Mouse (Mus musculus): ENCODE measurements around the gene Mettl27. TPM values are rescaled to one million over a fixed set of nuclear protein-coding genes. Genes with fewer than 3 reads are reported as not detected.

Mettl27 gene
- polyA plus RNA-seq, 1 experiment: 23.2 TPM

GRCm38 (mm10) chr5:134946063-134946856 lies 14.1 kb downstream of the Mettl27 start:
- Histone ChIP-seq H3K4me3 (replicated peaks; ENCODE audit: extremely low read depth, low read depth, low read length) (peak overlapping the region; percentile 40), H3K4me1 (ENCODE audit: control insufficient read depth, insufficient read depth, low read length) (peaks cover 6% of the 10 kb centered on the region; the same call in 1 of the 2 replicates)

GRCm38 (mm10) chr5:134946857-134947255 lies 14.7 kb downstream of the Mettl27 start, which contains the start of gene Cldn4:
TSS of gene Cldn4 (minus strand) at chr5:134946934.
- peak within 1 kb of the TSS; percentile 40 for H3K4me3 ChIP-seq (replicated peaks; ENCODE audit: extremely low read depth, low read depth, low read length)
- peak; percentile 39 for DNase-seq
- TF ChIP-seq POLR2A (IDR thresholded peaks at IDR 0.05; ENCODE audit: borderline replicate concordance, extremely low read depth, low read depth, low read length): peak; percentile 45; the same call in 1 of the 2 replicates
- no peak for TF ChIP-seq CTCF (IDR thresholded peaks at IDR 0.05; ENCODE audit: insufficient read depth, low read length)
- WGBS: 45% methylated on average over 11 of the region's 11 CpGs
- H3K4me1 ChIP-seq (ENCODE audit: control insufficient read depth, insufficient read depth, low read length): peaks cover 10% of the 10 kb centered on the region

More at GRCm38 (mm10) chr5:134946063-134946856, 14.1 kb downstream of the Mettl27 start:
- TF ChIP-seq CTCF (IDR thresholded peaks at IDR 0.05; ENCODE audit: insufficient read depth, low read length): no peak
- TF ChIP-seq POLR2A (IDR thresholded peaks at IDR 0.05; ENCODE audit: borderline replicate concordance, extremely low read depth, low read depth, low read length): no peak
- WGBS: 51% methylated on average over 43 of the region's 43 CpGs
- DNase-seq: no peak

GRCm38 (mm10) chr5:134947420-134948084 lies 15.4 kb downstream of the Mettl27 start:
- no peak for DNase-seq
- H3K4me3 ChIP-seq (replicated peaks; ENCODE audit: extremely low read depth, low read depth, low read length): no peak overlapping the region
- WGBS: 38% methylated on average over 5 of the region's 5 CpGs
- H3K4me1 ChIP-seq (ENCODE audit: control insufficient read depth, insufficient read depth, low read length): peaks cover 10% of the 10 kb centered on the region
- no peak for TF ChIP-seq POLR2A (IDR thresholded peaks at IDR 0.05; ENCODE audit: borderline replicate concordance, extremely low read depth, low read depth, low read length)
- no peak for TF ChIP-seq CTCF (IDR thresholded peaks at IDR 0.05; ENCODE audit: insufficient read depth, low read length)

GRCm38 (mm10) chr5:134948085-134948439 lies 15.9 kb downstream of the Mettl27 start:
- no peak for DNase-seq
- no peak for TF ChIP-seq POLR2A (IDR thresholded peaks at IDR 0.05; ENCODE audit: borderline replicate concordance, extremely low read depth, low read depth, low read length)
- TF ChIP-seq CTCF (IDR thresholded peaks at IDR 0.05; ENCODE audit: insufficient read depth, low read length): no peak
- Histone ChIP-seq H3K4me1 (ENCODE audit: control insufficient read depth, insufficient read depth, low read length) (peaks cover 10% of the 10 kb centered on the region), H3K4me3 (replicated peaks; ENCODE audit: extremely low read depth, low read depth, low read length) (no peak overlapping the region)
- WGBS: 44% methylated on average over 4 of the region's 4 CpGs

- WGBS: 5% methylated on average over 19 of the region's 19 CpGs
- TF ChIP-seq POLR2A (IDR thresholded peaks at IDR 0.05; ENCODE audit: borderline replicate concordance, extremely low read depth, low read depth, low read length) (no peak), CTCF (IDR thresholded peaks at IDR 0.05; ENCODE audit: insufficient read depth, low read length) (no peak)
- Histone ChIP-seq H3K4me1 (ENCODE audit: control insufficient read depth, insufficient read depth, low read length) (peaks cover 10% of the 10 kb centered on the region), H3K4me3 (replicated peaks; ENCODE audit: extremely low read depth, low read depth, low read length) (peak overlapping the region; percentile 2)
- DNase-seq: no peak
These were observed 19.1 kb downstream of the Mettl27 start for GRCm38 (mm10) chr5:134951053-134951884.

GRCm38 (mm10) chr5:134955491-134955890 lies 23.3 kb downstream of the Mettl27 start:
- Histone ChIP-seq H3K4me3 (replicated peaks; ENCODE audit: extremely low read depth, low read depth, low read length) (no peak overlapping the region), H3K4me1 (ENCODE audit: control insufficient read depth, insufficient read depth, low read length) (peaks cover 6% of the 10 kb centered on the region)
- TF ChIP-seq CTCF (IDR thresholded peaks at IDR 0.05; ENCODE audit: insufficient read depth, low read length) (no peak), POLR2A (IDR thresholded peaks at IDR 0.05; ENCODE audit: borderline replicate concordance, extremely low read depth, low read depth, low read length) (no peak)
- 40% methylated on average over 5 of the region's 5 CpGs for WGBS
- DNase-seq: no peak

- Histone ChIP-seq H3K4me1 (ENCODE audit: control insufficient read depth, insufficient read depth, low read length) (peaks cover 2% of the 10 kb centered on the region; the same call in 1 of the 2 replicates), H3K4me3 (replicated peaks; ENCODE audit: extremely low read depth, low read depth, low read length) (no peak overlapping the region)
- DNase-seq: no peak
- 64% methylated on average over 7 of the region's 7 CpGs for WGBS
- TF ChIP-seq POLR2A (IDR thresholded peaks at IDR 0.05; ENCODE audit: borderline replicate concordance, extremely low read depth, low read depth, low read length) (no peak), CTCF (IDR thresholded peaks at IDR 0.05; ENCODE audit: insufficient read depth, low read length) (no peak)
These were observed 26.9 kb downstream of the Mettl27 start for GRCm38 (mm10) chr5:134959114-134959513.

GRCm38 (mm10) chr5:134960430-134960829 lies 28.3 kb downstream of the Mettl27 start:
- H3K4me3 ChIP-seq (replicated peaks; ENCODE audit: extremely low read depth, low read depth, low read length): no peak overlapping the region
- peaks cover 2% of the 10 kb centered on the region; the same call in 1 of the 2 replicates for H3K4me1 ChIP-seq (ENCODE audit: control insufficient read depth, insufficient read depth, low read length)
- 51% methylated on average over 2 of the region's 2 CpGs for WGBS
- TF ChIP-seq CTCF (IDR thresholded peaks at IDR 0.05; ENCODE audit: insufficient read depth, low read length) (no peak), POLR2A (IDR thresholded peaks at IDR 0.05; ENCODE audit: borderline replicate concordance, extremely low read depth, low read depth, low read length) (no peak)
- DNase-seq: no peak

- H3K4me3 ChIP-seq (replicated peaks; ENCODE audit: extremely low read depth, low read depth, low read length): no peak overlapping the region
- WGBS: 53% methylated on average over 2 of the region's 2 CpGs
These were observed 29.4 kb downstream of the Mettl27 start for GRCm38 (mm10) chr5:134961519-134961918.

More at GRCm38 (mm10) chr5:134961519-134961918, 29.4 kb downstream of the Mettl27 start:
- TF ChIP-seq POLR2A (IDR thresholded peaks at IDR 0.05; ENCODE audit: borderline replicate concordance, extremely low read depth, low read depth, low read length) (no peak), CTCF (IDR thresholded peaks at IDR 0.05; ENCODE audit: insufficient read depth, low read length) (no peak)
- peaks cover 7% of the 10 kb centered on the region for H3K4me1 ChIP-seq (ENCODE audit: control insufficient read depth, insufficient read depth, low read length)
- no peak for DNase-seq
